Mouse (Mus musculus): ENCODE measurements around the gene Gne. TPM values are rescaled to one million over a fixed set of nuclear protein-coding genes. Genes with fewer than 3 reads are reported as not detected.

The Gne gene
- polyA plus RNA-seq, 1 experiment from 2014 or later: 47.9 TPM

DNA sequence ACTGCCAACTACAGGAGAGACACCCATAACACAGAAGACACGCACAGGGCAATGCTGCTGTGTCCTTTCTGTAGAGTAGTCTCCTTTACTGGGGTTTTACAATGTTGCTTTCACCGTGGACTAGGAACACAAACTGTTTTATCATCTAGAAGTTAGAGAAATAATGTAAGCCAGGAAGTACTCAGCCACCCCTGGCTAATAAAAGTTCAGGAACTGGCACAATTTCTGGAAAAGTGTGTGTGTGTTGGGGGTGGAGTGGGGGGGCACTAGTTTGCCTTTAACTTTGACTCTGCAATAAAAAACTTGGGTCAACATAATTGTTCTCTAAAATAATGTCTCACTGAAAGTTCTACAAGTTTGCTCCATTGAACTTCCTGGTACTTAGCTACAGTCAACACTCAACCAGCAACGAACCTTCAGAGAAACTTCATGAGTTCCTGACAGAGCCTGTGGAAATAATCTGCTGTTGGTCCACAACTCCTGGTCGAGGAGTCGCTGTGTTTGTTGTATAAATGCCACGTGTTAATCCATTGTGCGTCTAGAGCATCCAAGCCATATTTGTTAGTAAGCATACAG is 5.5 kb downstream of the Gne start:
- H3K9ac ChIP-seq (ENCODE audit: low read length): no peak overlapping the region
- peak overlapping the region; percentile 76 for H3K27ac ChIP-seq (ENCODE audit: low read length)
- ATAC-seq (ENCODE audit: low read depth): peak; percentile 54; the same call in 1 of the 2 replicates

DNA sequence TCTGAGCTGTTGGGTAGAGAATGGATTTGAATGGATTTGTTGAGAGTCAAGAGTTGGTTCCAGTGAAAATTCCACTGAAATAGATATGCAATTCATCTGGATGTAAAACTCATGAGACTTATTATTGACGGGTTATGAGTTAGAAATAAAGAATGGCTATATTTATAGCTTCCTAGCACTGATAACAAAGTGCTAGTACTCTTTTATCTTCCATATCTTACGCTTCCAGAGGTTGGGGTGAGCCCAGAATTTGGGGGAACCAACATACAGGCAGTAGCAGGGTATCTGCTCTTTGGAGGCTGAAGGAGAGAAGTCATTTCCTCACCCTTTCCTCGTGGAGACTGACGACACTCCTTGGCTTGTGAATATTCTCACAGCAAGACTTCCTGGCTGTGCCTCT is 9.6 kb downstream of the Gne start:
- ATAC-seq (ENCODE audit: low read depth): no peak
- peaks cover 10% of the 10 kb centered on the region for H3K4me1 ChIP-seq (replicated peaks; ENCODE audit: control insufficient read depth, insufficient read depth, low read length)
- 63% methylated on average over 4 of the region's 4 CpGs for WGBS
- H3K4me2 ChIP-seq (ENCODE audit: low read depth, low read length): no peak overlapping the region
- no peak overlapping the region for H3K27ac ChIP-seq (ENCODE audit: low read length)
- no peak overlapping the region for H3K4me3 ChIP-seq (ENCODE audit: low read length)
- no peak overlapping the region for H3K9ac ChIP-seq (ENCODE audit: low read length)
- H3K9me3 ChIP-seq (ENCODE audit: control insufficient read depth, low read length): no peaks in the 10 kb centered on the region
- H3K36me3 ChIP-seq (ENCODE audit: control insufficient read depth, insufficient read depth, low read length): no peaks in the 10 kb centered on the region
- no peaks in the 10 kb centered on the region for H3K27me3 ChIP-seq (ENCODE audit: control insufficient read depth, insufficient read depth, low read depth, low read length)

More for the DNA sequence above, 5.5 kb downstream of the Gne start:
- no peaks in the 10 kb centered on the region for H3K27me3 ChIP-seq (ENCODE audit: control insufficient read depth, insufficient read depth, low read depth, low read length)
- no peak overlapping the region for H3K4me3 ChIP-seq (ENCODE audit: low read length)
- no peaks in the 10 kb centered on the region for H3K36me3 ChIP-seq (ENCODE audit: control insufficient read depth, insufficient read depth, low read length)
- H3K4me2 ChIP-seq (ENCODE audit: low read depth, low read length): no peak overlapping the region
- 51% methylated on average over 7 of the region's 7 CpGs for WGBS
- no peaks in the 10 kb centered on the region for H3K9me3 ChIP-seq (ENCODE audit: control insufficient read depth, low read length)
- no peaks in the 10 kb centered on the region; the same call in 1 of the 2 replicates for H3K4me1 ChIP-seq (replicated peaks; ENCODE audit: control insufficient read depth, insufficient read depth, low read length)

DNA sequence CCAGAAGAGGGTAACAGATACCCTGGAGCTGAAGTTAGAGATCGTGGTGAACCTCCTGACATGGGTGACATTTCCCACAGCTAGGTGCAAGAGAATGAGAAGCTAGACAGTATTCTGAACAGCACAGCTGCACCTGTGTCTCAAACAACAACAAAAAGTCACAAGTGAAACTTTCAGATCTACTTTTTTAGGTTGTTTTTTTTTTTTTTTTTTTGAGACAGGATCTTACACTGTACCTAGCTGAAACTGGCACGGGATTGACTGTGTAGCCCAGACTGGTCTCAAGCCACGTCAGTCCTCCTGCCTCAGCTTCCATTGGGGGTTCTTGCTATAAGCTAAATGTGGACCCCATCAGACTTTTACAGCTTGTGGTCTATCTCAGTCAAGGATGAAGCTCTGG is 10.2 kb downstream of the Gne start:
- H3K4me1 ChIP-seq (replicated peaks; ENCODE audit: control insufficient read depth, insufficient read depth, low read length): peaks cover 10% of the 10 kb centered on the region
- no peaks in the 10 kb centered on the region for H3K9me3 ChIP-seq (ENCODE audit: control insufficient read depth, low read length)
- H3K27me3 ChIP-seq (ENCODE audit: control insufficient read depth, insufficient read depth, low read depth, low read length): no peaks in the 10 kb centered on the region
- no peak overlapping the region for H3K4me3 ChIP-seq (ENCODE audit: low read length)
- WGBS: 76% methylated on average over 3 of the region's 3 CpGs
- no peak overlapping the region for H3K4me2 ChIP-seq (ENCODE audit: low read depth, low read length)
- no peak overlapping the region for H3K9ac ChIP-seq (ENCODE audit: low read length)
- no peak for ATAC-seq (ENCODE audit: low read depth)
- H3K36me3 ChIP-seq (ENCODE audit: control insufficient read depth, insufficient read depth, low read length): no peaks in the 10 kb centered on the region
- no peak overlapping the region for H3K27ac ChIP-seq (ENCODE audit: low read length)

DNA sequence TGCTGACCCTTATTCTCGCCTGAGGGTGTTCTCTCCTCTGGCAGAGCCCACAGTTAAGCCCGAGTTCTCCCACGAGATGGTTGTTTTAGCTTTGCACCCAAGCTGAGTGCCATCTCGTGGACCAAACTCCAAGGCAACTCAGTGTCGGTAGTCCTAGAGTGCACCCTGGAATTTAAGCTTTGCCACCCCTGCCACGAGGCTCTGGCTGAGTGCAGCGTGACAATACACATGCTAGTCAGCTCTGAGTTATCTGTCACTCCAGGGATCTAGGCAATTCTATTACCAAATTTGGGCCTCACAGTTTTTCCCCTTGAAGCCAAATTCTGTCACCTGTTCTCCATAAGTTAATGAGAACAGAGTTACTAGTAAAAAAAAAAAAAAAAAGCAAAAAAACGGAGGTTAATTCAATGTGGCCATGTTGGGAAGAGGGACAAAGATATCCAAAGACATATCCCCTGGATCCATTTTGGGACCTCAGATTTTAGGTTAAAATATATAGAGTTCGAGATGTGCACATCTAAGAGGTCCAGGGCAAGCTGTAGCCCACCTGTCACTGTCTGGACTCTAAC is 11.0 kb downstream of the Gne start:
- no peaks in the 10 kb centered on the region for H3K27me3 ChIP-seq (ENCODE audit: control insufficient read depth, insufficient read depth, low read depth, low read length)
- peak overlapping the region; percentile 89 for H3K9ac ChIP-seq (ENCODE audit: low read length)
- peaks cover 14% of the 10 kb centered on the region for H3K4me1 ChIP-seq (replicated peaks; ENCODE audit: control insufficient read depth, insufficient read depth, low read length)
- peak; percentile 57 for ATAC-seq (ENCODE audit: low read depth)
- peak overlapping the region; percentile 81 for H3K4me2 ChIP-seq (ENCODE audit: low read depth, low read length)
- no peaks in the 10 kb centered on the region for H3K36me3 ChIP-seq (ENCODE audit: control insufficient read depth, insufficient read depth, low read length)
- no peaks in the 10 kb centered on the region for H3K9me3 ChIP-seq (ENCODE audit: control insufficient read depth, low read length)
- H3K27ac ChIP-seq (ENCODE audit: low read length): peak overlapping the region; percentile 86
- H3K4me3 ChIP-seq (ENCODE audit: low read length): peak overlapping the region; percentile 86
- WGBS: 7% methylated on average over 9 of the region's 9 CpGs

DNA sequence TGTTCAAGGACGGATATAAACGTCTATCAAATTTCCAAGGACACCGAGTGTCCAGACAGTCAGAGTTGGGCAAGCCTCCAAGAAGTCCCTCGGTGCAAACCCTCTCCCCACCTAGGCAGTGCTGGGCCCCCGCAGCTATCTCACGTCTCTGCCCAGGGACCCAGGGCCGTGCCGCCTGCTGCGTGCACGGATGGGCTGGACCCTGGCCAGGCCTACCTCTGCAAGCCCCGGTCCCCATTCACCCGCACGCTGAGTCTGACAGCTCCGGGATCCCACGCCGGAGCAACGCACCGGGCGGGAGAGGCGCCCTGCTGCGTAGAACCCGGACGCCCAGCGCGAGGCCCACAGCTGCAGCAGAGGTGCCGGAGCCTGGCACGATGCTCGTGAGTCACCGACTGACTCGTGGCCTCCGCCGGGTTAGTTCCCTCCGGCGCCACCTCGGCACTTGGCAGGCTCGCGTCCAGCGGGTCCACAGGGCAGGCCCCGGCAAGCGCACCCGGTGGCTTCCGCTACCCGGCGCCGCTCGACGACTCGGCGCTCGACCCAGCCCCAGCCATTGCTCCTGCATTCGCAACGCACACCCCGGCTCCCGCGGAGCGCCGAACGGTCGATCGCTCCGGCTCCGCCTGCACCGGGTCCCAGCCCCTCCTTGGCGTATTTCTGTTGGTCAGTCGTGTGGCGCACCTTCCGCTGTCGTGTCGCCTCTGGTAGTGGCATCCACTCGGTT is 11.7 kb downstream of the Gne start:
- under 1% methylated on average over 64 of the region's 70 CpGs for WGBS
- Histone ChIP-seq H3K9ac (ENCODE audit: low read length) (peak overlapping the region; percentile 89), H3K4me3 (ENCODE audit: low read length) (peak overlapping the region; percentile 86), H3K4me1 (replicated peaks; ENCODE audit: control insufficient read depth, insufficient read depth, low read length) (peaks cover 14% of the 10 kb centered on the region), H3K36me3 (ENCODE audit: control insufficient read depth, insufficient read depth, low read length) (no peaks in the 10 kb centered on the region), H3K27me3 (ENCODE audit: control insufficient read depth, insufficient read depth, low read depth, low read length) (no peaks in the 10 kb centered on the region), H3K4me2 (ENCODE audit: low read depth, low read length) (peak overlapping the region; percentile 81), H3K9me3 (ENCODE audit: control insufficient read depth, low read length) (no peaks in the 10 kb centered on the region), H3K27ac (ENCODE audit: low read length) (peak overlapping the region; percentile 86)
- peak; percentile 97 for ATAC-seq (ENCODE audit: low read depth)

DNA sequence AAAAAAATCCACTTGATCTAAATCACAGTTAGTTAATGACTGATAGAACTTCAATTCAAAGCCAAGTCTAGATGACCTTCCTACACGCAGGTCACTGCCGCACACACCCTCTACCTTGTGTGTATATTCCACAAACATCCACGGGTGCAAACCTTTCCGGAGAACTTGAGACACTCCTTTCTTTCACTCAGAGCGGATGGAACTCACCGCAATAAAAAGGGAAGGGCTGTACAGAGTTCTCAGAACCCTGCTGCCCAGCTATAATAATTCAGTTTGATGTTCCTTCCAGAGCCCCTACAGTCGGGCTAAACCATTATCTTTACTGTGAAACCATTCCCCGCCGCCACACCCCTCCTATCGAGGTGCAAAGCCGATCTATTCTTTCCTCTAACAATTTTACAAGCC is 12.2 kb downstream of the Gne start:
- Histone ChIP-seq H3K9me3 (ENCODE audit: control insufficient read depth, low read length) (no peaks in the 10 kb centered on the region), H3K4me2 (ENCODE audit: low read depth, low read length) (peak overlapping the region; percentile 81), H3K4me3 (ENCODE audit: low read length) (peak overlapping the region; percentile 86), H3K36me3 (ENCODE audit: control insufficient read depth, insufficient read depth, low read length) (no peaks in the 10 kb centered on the region), H3K9ac (ENCODE audit: low read length) (peak overlapping the region; percentile 89), H3K27me3 (ENCODE audit: control insufficient read depth, insufficient read depth, low read depth, low read length) (no peaks in the 10 kb centered on the region), H3K27ac (ENCODE audit: low read length) (peak overlapping the region; percentile 86), H3K4me1 (replicated peaks; ENCODE audit: control insufficient read depth, insufficient read depth, low read length) (peaks cover 15% of the 10 kb centered on the region)
- WGBS: 3% methylated on average over 11 of the region's 11 CpGs
- peak; percentile 12 for ATAC-seq (ENCODE audit: low read depth)

DNA sequence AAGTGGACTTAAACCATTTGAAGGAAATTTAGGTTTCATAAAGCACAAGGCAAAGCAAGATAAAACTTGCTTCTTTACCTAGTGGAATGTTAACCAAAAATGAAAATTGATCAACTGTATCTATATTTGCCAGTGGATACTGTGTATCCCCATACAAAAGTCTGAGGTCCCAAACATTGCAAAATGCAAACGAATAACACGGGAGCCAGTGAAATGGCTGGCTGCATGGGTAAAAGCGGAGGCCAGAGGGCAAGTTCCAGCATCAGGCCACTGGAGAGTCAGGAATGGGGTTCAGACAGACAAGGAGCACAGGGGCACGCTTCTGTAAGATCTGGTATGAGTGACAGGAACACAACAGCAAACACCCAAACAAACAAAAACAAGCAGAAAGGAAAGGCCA is 13.3 kb downstream of the Gne start:
- ATAC-seq (ENCODE audit: low read depth): no peak
- H3K4me2 ChIP-seq (ENCODE audit: low read depth, low read length): peak overlapping the region; percentile 81
- H3K36me3 ChIP-seq (ENCODE audit: control insufficient read depth, insufficient read depth, low read length): no peaks in the 10 kb centered on the region
- no peaks in the 10 kb centered on the region for H3K9me3 ChIP-seq (ENCODE audit: control insufficient read depth, low read length)
- H3K9ac ChIP-seq (ENCODE audit: low read length): peak overlapping the region; percentile 89; the same call in 1 of the 2 replicates
- H3K27me3 ChIP-seq (ENCODE audit: control insufficient read depth, insufficient read depth, low read depth, low read length): no peaks in the 10 kb centered on the region
- peak overlapping the region; percentile 86; the same call in 1 of the 2 replicates for H3K4me3 ChIP-seq (ENCODE audit: low read length)
- WGBS: 76% methylated on average over 4 of the region's 4 CpGs
- H3K4me1 ChIP-seq (replicated peaks; ENCODE audit: control insufficient read depth, insufficient read depth, low read length): peaks cover 21% of the 10 kb centered on the region
- no peak overlapping the region for H3K27ac ChIP-seq (ENCODE audit: low read length)

DNA sequence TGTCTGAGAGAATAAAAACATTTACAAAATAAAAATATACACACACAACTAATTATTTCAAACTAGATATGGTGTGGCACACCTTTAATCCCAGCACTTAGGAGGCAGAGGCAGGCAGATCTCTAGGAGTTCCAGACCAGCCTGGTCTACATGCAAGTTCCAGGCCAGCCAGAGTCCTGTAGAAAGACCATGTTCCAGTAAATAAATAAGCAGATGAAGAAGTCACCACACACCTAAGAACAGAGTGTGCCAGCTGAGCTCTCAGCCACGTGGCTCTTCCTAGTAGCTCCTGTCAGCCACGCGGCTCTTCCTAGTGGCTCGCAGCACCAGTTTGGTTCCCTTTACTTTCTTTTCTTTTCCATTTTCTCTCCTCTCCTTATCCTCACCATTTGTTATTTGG is 14.6 kb downstream of the Gne start:
- WGBS: 86% methylated on average over 4 of the region's 4 CpGs
- no peaks in the 10 kb centered on the region for H3K9me3 ChIP-seq (ENCODE audit: control insufficient read depth, low read length)
- no peak overlapping the region for H3K9ac ChIP-seq (ENCODE audit: low read length)
- H3K4me1 ChIP-seq (replicated peaks; ENCODE audit: control insufficient read depth, insufficient read depth, low read length): peaks cover 26% of the 10 kb centered on the region
- no peaks in the 10 kb centered on the region for H3K36me3 ChIP-seq (ENCODE audit: control insufficient read depth, insufficient read depth, low read length)
- H3K4me2 ChIP-seq (ENCODE audit: low read depth, low read length): no peak overlapping the region
- H3K4me3 ChIP-seq (ENCODE audit: low read length): no peak overlapping the region
- no peak overlapping the region for H3K27ac ChIP-seq (ENCODE audit: low read length)
- ATAC-seq (ENCODE audit: low read depth): no peak
- no peaks in the 10 kb centered on the region for H3K27me3 ChIP-seq (ENCODE audit: control insufficient read depth, insufficient read depth, low read depth, low read length)

DNA sequence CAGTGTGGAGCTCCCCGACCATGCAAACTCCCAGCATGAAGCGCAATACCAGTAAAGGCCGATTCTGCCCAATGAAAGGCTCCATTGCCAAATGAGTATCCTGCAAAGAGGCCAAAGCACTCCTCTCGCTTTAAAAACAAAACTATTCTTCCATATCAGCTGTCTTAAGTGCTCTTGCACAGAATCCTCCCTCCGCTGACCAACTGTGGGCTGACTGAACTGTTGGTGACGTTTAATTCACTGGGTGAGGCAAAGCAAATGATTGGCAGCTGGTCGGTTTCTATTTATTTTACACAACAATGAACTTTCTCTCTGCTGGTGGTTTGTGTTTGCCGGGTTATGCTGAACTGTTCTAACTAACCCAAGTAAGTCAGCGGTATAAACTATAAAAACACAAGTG is 15.2 kb downstream of the Gne start:
- H3K4me3 ChIP-seq (ENCODE audit: low read length): no peak overlapping the region

More for the DNA sequence above, 15.2 kb downstream of the Gne start:
- ATAC-seq (ENCODE audit: low read depth): no peak
- H3K9me3 ChIP-seq (ENCODE audit: control insufficient read depth, low read length): no peaks in the 10 kb centered on the region
- peak overlapping the region; percentile 69 for H3K27ac ChIP-seq (ENCODE audit: low read length)
- H3K4me1 ChIP-seq (replicated peaks; ENCODE audit: control insufficient read depth, insufficient read depth, low read length): peaks cover 26% of the 10 kb centered on the region
- 37% methylated on average over 9 of the region's 9 CpGs for WGBS
- H3K4me2 ChIP-seq (ENCODE audit: low read depth, low read length): peak overlapping the region; percentile 11; the same call in 1 of the 2 replicates
- H3K36me3 ChIP-seq (ENCODE audit: control insufficient read depth, insufficient read depth, low read length): no peaks in the 10 kb centered on the region
- no peak overlapping the region; the same call in 1 of the 2 replicates for H3K9ac ChIP-seq (ENCODE audit: low read length)
- no peaks in the 10 kb centered on the region for H3K27me3 ChIP-seq (ENCODE audit: control insufficient read depth, insufficient read depth, low read depth, low read length)
